Mouse (Mus musculus): Measurements from ENCODE around the gene Shank3. TPM values are rescaled to one million over a fixed set of nuclear protein-coding genes. Genes with fewer than 3 reads are reported as not detected.

Gene Shank3
- polyA plus RNA-seq, 1 experiment from 2014 or later = 3.2 TPM

DNA sequence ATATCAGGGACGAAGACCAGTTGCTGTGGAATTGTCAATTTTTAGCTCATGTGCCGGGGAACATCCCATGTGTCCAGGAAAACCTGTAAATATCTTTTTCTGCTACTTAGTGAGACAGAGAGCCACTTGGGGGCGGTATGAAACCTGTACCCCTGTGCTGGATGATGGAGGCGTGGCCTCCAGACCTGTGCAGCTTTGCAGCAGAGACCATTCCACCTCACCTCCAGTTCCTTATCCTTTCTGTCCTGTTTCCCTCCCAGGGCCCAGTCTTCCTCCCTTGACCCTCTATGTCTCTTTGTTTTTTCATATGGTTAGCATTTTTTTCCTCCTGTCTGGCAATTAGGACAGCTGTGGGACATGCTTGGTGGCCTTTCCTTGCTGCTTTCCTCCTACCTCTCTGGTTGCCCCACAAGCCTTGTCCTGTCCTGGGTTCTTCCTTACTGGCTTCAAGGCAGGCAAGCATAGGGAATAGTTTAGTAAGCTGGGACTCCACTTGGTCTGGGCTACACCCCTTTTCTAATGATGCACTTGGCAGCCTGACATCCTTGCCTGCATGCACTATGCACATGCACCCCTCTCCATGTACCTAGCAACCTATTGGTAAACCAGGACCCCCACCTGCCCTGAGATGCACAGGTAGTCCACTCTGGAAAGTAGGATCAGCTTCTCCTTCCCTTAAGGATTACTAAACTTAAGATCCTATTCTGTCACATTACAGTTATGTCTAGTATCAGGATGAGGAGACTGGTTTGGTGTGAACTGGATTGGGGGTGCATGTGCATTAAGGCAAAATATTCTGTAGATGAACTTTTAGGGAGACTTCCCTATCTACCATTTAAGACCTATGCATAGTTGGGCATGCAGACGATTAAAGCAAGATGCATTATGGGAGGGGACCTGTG lies 35.8 kb upstream of the Shank3 start:
- Histone ChIP-seq H3K4me2 (no peak overlapping the region), H3K27ac (no peak overlapping the region), H3K9me3 (no peaks in the 10 kb centered on the region), H3K27me3 (no peaks in the 10 kb centered on the region), H3K36me3 (no peaks in the 10 kb centered on the region), H3K9ac (replicated peaks) (no peak overlapping the region), H3K4me1 (replicated peaks) (no peaks in the 10 kb centered on the region), H3K4me3 (replicated peaks) (no peak overlapping the region)
- ATAC-seq (ENCODE audit: insufficient number of reproducible peaks, insufficient read depth, low FRiP score, low TSS enrichment, low read depth) = no peak
- 54% methylated on average over 5 of the region's 5 CpGs for WGBS

DNA sequence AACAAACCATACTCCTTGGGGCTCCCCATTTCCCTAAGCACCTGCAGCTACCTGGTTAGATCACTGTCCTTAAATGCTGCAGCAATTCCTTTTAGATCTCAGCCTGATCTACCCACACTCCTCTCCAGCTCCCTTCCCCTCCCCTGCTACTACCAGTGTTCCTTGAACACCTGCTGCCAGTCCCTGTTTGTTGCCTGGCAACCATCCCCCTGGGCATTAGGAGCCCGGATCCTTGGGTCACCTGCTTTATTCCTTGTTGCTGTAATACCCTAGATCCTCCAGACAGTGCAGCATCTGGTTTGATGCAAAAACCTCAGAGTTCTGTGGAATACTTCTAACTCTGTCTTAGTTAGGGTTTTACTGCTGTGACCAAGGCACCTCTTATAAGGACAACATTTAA lies 34.4 kb upstream of the Shank3 start:
- Histone ChIP-seq H3K4me1 (replicated peaks) (no peaks in the 10 kb centered on the region), H3K4me3 (replicated peaks) (no peak overlapping the region), H3K27me3 (no peaks in the 10 kb centered on the region), H3K4me2 (no peak overlapping the region), H3K36me3 (no peaks in the 10 kb centered on the region), H3K9me3 (no peaks in the 10 kb centered on the region), H3K27ac (no peak overlapping the region), H3K9ac (replicated peaks) (no peak overlapping the region)
- ATAC-seq (ENCODE audit: insufficient number of reproducible peaks, insufficient read depth, low FRiP score, low TSS enrichment, low read depth) = 0 out of 2 replicates have a peak, but pooled peaks have one; percentile 31
- 10% methylated on average over 1 of the region's 1 CpGs for WGBS

DNA sequence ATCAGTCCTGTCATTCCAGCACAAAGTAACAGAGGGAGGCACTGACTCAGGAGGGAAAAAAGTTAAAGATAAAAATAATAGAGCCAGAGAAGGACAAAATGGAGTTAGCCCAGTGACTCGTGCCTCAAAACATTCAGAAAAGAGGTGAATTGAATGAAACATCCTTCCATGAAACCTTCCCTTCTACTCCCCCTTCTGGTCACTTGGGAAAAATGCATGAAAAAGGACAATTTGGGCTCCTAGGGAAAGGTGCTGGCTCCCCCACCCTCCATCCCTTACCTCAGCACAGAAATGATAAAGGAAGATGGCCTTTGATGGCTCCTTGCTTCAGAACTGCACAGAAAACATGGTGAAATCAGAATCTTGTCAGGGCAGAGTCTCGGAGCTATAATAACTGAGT lies 30.8 kb upstream of the Shank3 start:
- Histone ChIP-seq H3K9me3 (no peaks in the 10 kb centered on the region), H3K4me1 (replicated peaks) (no peaks in the 10 kb centered on the region), H3K27me3 (no peaks in the 10 kb centered on the region), H3K4me3 (replicated peaks) (no peak overlapping the region), H3K27ac (no peak overlapping the region), H3K9ac (replicated peaks) (no peak overlapping the region), H3K4me2 (no peak overlapping the region), H3K36me3 (no peaks in the 10 kb centered on the region)
- WGBS = 37% methylated on average over 2 of the region's 2 CpGs
- no peak for ATAC-seq (ENCODE audit: insufficient number of reproducible peaks, insufficient read depth, low FRiP score, low TSS enrichment, low read depth)

DNA sequence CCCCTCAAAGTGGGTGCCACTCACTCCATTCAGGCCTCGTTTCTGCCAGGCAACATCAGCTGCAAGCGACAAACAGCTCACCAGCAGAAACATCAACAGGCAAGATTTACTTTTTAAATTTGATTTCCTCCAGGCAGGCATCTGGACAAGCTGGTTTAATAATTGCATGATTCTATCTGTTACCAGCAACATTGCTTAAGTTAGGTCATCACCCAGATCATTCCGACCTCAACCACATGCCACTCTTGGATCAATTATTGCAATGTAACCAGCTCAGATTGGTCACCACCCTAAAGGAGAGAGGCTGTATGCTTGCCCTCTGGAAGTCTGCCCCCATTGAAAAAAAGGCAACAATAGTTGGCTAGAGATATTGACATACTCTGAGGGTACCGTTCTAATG lies 27.9 kb upstream of the Shank3 start:
- Histone ChIP-seq H3K9ac (replicated peaks) (no peak overlapping the region), H3K36me3 (no peaks in the 10 kb centered on the region), H3K4me3 (replicated peaks) (no peak overlapping the region), H3K27me3 (no peaks in the 10 kb centered on the region), H3K9me3 (no peaks in the 10 kb centered on the region), H3K4me1 (replicated peaks) (peaks cover 6% of the 10 kb centered on the region; the same call in 1 of the 2 replicates), H3K4me2 (no peak overlapping the region), H3K27ac (no peak overlapping the region)
- no peak for ATAC-seq (ENCODE audit: insufficient number of reproducible peaks, insufficient read depth, low FRiP score, low TSS enrichment, low read depth)
- 85% methylated on average over 4 of the region's 4 CpGs for WGBS

DNA sequence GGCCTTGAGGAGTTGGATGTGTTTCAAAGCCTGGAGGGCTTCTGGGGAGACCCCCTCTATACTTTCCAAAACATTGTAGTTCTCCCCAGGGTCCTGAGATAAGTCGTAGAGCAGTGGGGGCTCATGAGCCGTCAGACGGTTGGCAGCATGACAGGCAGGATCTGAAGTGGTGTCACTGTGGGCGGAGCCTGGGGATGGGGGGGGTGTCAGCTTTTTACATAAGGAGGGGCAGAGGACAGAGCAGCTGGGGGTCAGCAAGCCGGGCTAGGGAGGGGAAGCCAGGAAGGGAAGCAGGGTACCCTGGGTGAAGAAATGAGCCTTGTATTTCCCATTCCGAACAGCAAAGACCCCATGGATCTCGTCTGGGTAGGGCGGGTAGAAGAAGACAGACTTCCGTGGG lies 26.1 kb upstream of the Shank3 start:
- Histone ChIP-seq H3K9ac (replicated peaks) (no peak overlapping the region), H3K4me3 (replicated peaks) (no peak overlapping the region), H3K36me3 (no peaks in the 10 kb centered on the region), H3K4me2 (no peak overlapping the region), H3K9me3 (no peaks in the 10 kb centered on the region), H3K27me3 (peaks cover 5% of the 10 kb centered on the region; the same call in 1 of the 2 replicates), H3K4me1 (replicated peaks) (peaks cover 9% of the 10 kb centered on the region; the same call in 1 of the 2 replicates), H3K27ac (no peak overlapping the region)
- ATAC-seq (ENCODE audit: insufficient number of reproducible peaks, insufficient read depth, low FRiP score, low TSS enrichment, low read depth) = no peak
- 82% methylated on average over 9 of the region's 9 CpGs for WGBS

DNA sequence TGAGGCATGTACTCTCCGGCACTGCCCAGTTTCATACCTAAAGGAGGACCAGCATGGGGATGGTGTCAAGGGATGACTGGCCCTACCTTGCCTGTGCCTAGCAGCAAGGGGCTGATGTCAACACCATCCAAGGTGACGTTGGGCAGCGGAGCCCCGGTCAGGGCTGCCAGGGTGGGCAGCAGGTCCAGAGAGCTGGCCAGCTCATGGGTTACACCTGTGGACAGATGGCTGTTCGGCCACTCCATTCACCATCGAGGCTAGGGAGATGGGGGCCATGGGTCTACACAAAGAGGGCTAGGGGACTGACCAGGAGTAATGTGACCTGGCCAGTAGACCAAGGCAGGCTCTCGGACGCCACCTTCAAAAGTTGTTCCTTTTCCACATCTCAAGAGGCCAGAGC lies 25.5 kb upstream of the Shank3 start:
- Histone ChIP-seq H3K4me1 (replicated peaks) (peaks cover 9% of the 10 kb centered on the region; the same call in 1 of the 2 replicates), H3K4me3 (replicated peaks) (no peak overlapping the region), H3K4me2 (no peak overlapping the region), H3K27ac (no peak overlapping the region), H3K36me3 (no peaks in the 10 kb centered on the region), H3K27me3 (peaks cover 5% of the 10 kb centered on the region; the same call in 1 of the 2 replicates), H3K9me3 (no peaks in the 10 kb centered on the region), H3K9ac (replicated peaks) (no peak overlapping the region)
- ATAC-seq (ENCODE audit: insufficient number of reproducible peaks, insufficient read depth, low FRiP score, low TSS enrichment, low read depth) = no peak
- 93% methylated on average over 8 of the region's 8 CpGs for WGBS

DNA sequence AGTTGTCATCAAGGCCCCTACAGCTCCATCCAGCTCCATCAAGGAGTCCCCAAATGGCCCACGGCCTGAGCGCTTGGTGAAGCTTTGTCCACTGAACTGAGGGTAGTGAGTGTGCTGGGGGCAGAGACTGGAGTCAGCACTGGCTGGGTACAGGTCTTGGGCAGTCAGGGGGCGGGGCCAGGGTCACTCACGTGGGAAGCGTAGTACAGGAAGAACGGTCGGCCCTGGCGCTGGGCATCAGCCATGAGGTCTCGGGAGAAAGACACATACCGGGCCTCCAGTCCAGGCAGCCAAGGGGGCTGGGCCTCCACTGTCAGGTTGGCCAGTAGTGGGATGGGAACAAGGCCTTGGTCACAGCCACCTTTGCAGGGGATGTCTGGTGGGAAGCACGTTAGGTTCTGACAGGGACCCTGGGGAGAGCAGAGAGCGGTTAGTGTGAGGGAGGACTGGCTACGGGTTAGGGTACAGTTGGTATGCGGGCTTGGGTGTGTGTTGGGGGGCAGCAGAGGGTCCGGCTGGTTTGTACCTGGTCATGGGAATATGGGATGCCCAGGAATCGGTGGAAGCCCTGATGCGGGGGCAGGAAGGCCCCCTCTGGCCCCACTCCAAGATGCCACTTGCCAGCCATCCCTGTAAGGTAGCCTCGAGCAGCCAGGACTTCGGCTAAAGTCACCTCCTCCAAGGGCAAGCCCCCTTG lies 24.7 kb upstream of the Shank3 start:
- H3K4me2 ChIP-seq = peak overlapping the region; percentile 85; the same call in 1 of the 2 replicates
- H3K4me1 ChIP-seq (replicated peaks) = peaks cover 9% of the 10 kb centered on the region; the same call in 1 of the 2 replicates
- no peak overlapping the region for H3K4me3 ChIP-seq (replicated peaks)
- no peak overlapping the region for H3K9ac ChIP-seq (replicated peaks)
- 92% methylated on average over 19 of the region's 19 CpGs for WGBS
- no peak overlapping the region for H3K27ac ChIP-seq
- H3K27me3 ChIP-seq = peaks cover 5% of the 10 kb centered on the region; the same call in 1 of the 2 replicates
- H3K36me3 ChIP-seq = no peaks in the 10 kb centered on the region
- no peak for ATAC-seq (ENCODE audit: insufficient number of reproducible peaks, insufficient read depth, low FRiP score, low TSS enrichment, low read depth)
- H3K9me3 ChIP-seq = no peaks in the 10 kb centered on the region

DNA sequence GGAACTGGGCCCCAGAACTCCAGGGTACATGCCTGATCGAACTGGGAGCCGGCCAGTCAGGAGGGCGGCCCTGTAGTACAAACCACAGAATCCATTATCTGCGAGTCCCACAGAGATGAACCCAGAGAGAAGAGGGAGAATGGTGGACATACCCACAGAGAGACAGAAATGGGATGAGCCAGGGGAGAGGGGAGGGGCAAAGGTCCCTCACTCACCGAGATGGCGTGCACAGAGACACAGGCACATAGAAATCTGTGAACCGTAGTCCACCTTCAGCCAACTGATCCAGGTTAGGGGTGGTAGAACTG lies 24.2 kb upstream of the Shank3 start:
- ATAC-seq (ENCODE audit: insufficient number of reproducible peaks, insufficient read depth, low FRiP score, low TSS enrichment, low read depth) = no peak; the same call in 1 of the 2 replicates
- Histone ChIP-seq H3K4me2 (peak overlapping the region; percentile 85), H3K9me3 (no peaks in the 10 kb centered on the region), H3K4me1 (replicated peaks) (peaks cover 9% of the 10 kb centered on the region; the same call in 1 of the 2 replicates), H3K4me3 (replicated peaks) (peak overlapping the region; percentile 59), H3K36me3 (no peaks in the 10 kb centered on the region), H3K27ac (no peak overlapping the region), H3K9ac (replicated peaks) (peak overlapping the region; percentile 72), H3K27me3 (peaks cover 5% of the 10 kb centered on the region; the same call in 1 of the 2 replicates)
- 92% methylated on average over 7 of the region's 7 CpGs for WGBS

DNA sequence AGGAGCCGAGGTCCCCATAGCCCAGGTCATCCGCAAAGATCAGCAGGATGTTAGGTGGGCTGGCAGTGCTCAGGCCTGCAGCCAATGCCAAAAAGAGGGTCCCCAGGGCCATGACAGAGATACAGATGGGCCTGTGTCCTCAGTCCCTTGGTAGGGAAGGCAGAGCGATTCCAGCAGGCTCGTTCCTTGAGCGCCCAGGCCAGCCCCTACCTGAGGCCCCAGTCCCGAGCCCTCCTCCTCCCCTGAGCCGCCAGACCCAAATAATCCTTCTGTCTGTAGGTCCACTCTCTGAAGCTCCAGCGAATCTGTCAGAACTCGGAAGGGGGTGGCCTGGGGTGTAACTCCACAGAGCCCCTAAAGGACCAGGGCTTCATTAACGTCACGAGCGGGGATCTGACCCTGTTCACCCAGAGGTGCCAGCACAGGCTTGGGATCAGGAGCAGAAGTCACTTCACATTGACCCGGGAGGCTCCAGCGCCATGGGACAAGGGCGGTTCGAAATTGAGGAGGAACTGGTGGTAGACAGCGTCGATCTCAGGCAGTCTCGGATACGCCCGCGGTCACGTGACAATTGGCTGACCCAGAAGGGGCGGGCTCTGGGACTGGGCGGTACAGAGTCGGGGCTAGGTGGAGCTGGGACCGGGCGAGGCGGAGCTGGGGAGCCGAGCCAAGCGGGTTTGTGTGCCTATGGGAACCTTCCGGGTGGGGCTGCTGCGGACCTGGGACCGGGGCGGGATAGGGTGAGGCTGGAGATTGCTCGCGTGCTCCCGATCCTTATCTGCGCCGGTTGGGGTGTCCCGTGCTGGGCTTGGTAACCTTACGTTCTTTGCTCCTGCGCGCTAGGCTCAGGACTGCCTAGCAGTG lies 23.6 kb upstream of the Shank3 start:
- H3K27me3 ChIP-seq = peaks cover 5% of the 10 kb centered on the region; the same call in 1 of the 2 replicates
- H3K9ac ChIP-seq (replicated peaks) = peak overlapping the region; percentile 72
- H3K4me2 ChIP-seq = peak overlapping the region; percentile 85
- peaks cover 9% of the 10 kb centered on the region; the same call in 1 of the 2 replicates for H3K4me1 ChIP-seq (replicated peaks)
- no peaks in the 10 kb centered on the region for H3K9me3 ChIP-seq
- 8% methylated on average over 44 of the region's 44 CpGs for WGBS
- peak overlapping the region; percentile 59 for H3K4me3 ChIP-seq (replicated peaks)
- peak; percentile 96 for ATAC-seq (ENCODE audit: insufficient number of reproducible peaks, insufficient read depth, low FRiP score, low TSS enrichment, low read depth)
- no peaks in the 10 kb centered on the region for H3K36me3 ChIP-seq
- peak overlapping the region; percentile 41; the same call in 1 of the 2 replicates for H3K27ac ChIP-seq

DNA sequence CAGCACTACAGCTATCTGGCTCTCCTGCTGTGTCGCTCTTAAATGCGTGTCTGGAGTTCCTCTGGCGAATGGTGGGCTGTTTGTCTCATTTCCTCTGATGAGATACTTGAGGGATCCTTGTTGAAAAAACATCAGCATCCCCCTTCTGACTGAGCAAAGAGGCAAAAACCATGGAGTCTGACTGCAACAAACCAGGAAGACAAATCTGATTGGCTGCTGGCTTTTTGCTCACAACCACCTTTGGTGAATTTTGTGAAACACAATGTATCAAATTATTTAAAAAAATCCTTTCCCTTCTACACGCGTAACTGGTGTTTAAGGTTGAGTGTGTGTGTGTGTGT lies 23.0 kb upstream of the Shank3 start:
- peak overlapping the region; percentile 59 for H3K4me3 ChIP-seq (replicated peaks)
- peak overlapping the region; percentile 72 for H3K9ac ChIP-seq (replicated peaks)
- no peaks in the 10 kb centered on the region for H3K36me3 ChIP-seq
- peaks cover 9% of the 10 kb centered on the region; the same call in 1 of the 2 replicates for H3K4me1 ChIP-seq (replicated peaks)
- H3K27me3 ChIP-seq = peaks cover 5% of the 10 kb centered on the region; the same call in 1 of the 2 replicates
- 5% methylated on average over 5 of the region's 5 CpGs for WGBS
- H3K9me3 ChIP-seq = no peaks in the 10 kb centered on the region
- ATAC-seq (ENCODE audit: insufficient number of reproducible peaks, insufficient read depth, low FRiP score, low TSS enrichment, low read depth) = peak; percentile 10; the same call in 1 of the 2 replicates
- peak overlapping the region; percentile 85 for H3K4me2 ChIP-seq
- H3K27ac ChIP-seq = peak overlapping the region; percentile 41; the same call in 1 of the 2 replicates

All from limb, embryonic 12.5 days (tissue).